Mouse (Mus musculus) spleen, embryonic (tissue): ENCODE measurements around the gene Sgcd.

Source experiments
- CTCF ChIA-PET: fragments of 350-600 bp; sonication (Branson Sonifier 250); formaldehyde crosslinking; loops from one replicate; lab custom pipeline; 2022; lab: Charles Lee

The Sgcd gene

DNA sequence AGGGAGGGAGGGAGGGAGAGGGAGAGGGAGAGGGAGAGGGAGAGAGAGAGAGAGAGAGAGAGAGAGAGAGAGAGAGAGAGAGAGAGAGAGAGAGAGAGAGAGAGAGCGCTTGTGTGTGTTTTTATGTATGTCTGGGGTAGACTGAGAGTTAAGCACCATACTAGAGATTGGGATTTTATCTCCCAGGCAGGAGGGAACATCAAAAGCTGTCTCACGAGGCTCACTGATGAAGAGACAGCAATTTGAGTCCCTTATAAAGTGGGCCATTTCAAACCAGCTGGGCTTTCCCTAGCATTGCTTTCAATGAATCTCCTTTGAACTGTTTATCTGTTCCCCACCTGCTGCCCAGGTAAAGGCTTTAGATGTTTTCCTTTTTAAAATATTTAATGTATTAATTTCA lies 973.1 kb downstream of the Sgcd start:
- CTCF ChIA-PET: no interaction called here

DNA sequence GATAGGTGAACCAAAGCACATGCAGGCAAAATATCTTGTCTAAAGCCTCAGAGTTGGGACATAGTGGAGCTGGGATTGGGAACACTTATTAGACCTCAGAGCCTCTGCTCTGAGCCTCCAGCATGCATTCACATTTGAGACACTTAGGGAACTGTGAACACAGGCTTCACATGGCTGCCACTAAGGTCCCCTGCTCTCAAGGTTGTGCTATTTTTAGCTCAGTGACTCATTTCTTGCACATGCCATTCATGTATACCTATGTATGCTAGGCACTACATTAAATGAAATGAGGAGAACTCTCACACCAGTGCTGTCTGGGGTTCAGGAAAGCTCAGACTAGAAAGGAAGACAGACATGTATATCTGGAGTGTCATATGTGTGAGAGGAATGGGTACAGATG lies 974.5 kb downstream of the Sgcd start:
- CTCF ChIA-PET: no interaction called here

DNA sequence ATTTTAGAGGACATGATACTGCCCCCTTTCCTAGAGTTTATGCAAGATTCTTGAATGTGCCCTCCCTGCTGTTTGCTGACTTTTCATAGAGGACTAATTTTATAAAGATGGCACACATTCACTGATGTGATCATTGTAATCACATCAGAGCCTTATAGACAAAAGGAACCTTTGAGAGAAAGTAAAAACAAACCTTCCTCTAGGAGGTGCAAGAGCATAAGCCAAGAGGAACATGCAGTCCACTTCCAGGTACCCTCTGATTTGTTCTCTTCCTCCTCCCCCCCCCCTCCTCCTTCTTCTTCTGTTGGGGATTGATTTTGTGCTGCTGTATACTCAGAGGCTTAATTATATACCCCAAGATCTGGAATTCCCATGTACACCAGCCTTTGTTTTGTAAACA lies 978.6 kb downstream of the Sgcd start:
- CTCF ChIA-PET: no interaction called here

DNA sequence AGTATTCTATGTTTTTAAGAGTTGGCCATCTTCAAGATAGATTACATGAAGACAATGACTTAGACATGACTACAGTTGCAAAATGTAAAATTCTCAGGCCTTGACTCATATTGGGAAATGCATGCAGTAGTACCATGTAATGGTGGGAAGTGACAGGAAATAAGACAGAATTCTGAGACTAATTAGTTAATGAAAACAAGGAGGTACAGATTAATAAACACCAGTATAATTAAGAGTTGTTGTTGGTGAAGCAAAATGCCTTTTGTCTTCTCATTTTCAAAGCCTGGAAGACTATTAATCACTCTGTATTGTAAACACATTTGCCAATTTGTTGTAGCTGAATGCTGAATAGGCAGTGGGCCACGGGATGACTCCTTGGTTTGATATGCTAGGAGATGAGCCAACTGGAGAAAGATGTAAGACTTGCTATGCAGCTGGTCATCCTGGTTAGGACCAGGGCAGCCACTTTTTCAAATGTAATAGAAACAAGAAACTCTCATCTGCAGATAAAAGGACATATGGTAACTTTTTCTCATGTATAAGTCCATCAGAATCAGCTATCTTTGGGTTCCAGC lies 983.4 kb downstream of the Sgcd start:
- CTCF ChIA-PET: no interaction called here

DNA sequence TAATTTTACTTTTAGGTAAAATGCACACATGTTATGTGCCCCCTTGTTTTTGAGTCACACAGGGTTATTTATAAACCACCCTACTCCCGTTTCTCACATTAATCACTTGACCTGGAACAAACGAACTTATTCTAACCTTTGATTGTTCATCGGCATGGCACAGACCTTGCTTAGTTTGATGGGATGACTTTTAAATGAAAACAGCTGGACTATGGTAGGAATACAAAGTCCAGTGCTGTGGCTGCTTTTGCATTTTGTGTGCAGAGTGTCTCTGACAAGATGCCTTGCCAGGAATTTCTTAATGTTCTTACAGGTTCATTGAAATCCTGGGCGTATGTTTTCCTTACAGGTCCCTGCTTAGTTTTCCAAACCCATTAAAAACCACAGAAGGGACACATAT lies 1049.5 kb downstream of the Sgcd start:
- CTCF ChIA-PET: no interaction called here

DNA sequence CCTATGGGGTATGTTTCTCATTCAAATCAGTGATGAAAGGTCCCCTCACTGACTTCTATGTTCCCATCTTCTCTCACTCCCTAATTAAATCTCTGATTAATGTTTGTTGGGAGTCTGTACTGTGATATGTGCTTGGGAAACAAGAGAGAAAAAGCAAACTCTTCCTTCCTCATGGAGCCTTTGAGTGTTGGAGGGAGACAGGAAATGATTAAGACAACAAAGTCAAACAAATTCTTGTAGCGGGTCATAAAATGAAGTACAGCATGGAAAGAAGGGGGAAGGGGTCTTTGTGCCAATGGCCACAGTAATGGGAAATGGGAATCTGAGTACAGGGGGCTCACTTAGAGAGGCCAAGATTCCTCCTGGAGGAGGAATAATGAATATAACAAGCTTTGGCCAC lies 1063.8 kb downstream of the Sgcd start:
- CTCF ChIA-PET: no interaction called here

DNA sequence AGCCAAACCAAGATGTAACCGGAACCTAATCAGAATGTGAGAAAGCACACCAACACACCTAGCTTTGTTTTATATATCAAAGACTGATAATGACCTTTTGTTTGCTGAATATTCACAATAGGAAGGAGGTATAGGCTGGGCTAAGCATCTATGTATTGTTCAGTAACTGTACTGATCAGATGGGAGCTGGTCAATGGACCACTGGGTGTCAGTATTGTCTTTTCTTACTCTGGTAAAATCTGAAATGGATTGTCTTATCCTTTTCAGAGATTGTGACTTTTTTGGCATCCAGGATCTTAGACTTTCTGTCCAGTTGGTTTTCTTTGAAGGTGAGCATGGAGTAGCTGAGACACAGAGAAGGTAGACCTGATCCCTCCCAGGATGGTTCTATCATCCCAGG lies 1068.5 kb downstream of the Sgcd start:
- CTCF ChIA-PET: no interaction called here

DNA sequence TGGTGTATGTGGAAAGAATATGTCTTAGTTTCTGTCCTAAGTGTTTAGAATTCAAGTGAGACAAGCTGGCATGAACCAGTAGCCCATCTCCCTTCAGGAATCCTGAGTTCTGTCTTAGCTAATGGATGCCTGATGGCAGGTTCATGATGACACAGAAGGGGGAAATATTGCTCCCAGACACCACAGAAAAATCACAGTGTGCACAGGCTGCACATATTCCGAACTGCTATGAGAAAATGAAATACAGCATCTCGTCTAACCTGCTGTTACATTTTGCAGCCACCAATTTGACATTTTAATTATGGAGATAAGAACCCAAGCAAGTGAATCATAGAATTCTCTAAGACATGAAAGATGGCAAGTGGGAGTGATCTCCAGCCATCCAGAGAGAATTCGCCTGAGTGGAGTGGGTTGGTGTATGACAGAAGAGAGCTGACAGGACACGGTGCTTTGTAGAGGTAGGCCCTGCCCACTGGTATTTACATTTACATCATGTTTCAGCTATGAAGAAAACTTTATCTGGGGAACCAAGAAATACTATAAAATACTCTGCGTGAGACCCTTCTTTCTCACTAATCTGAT lies 1076.0 kb downstream of the Sgcd start:
- CTCF ChIA-PET: no interaction called here

DNA sequence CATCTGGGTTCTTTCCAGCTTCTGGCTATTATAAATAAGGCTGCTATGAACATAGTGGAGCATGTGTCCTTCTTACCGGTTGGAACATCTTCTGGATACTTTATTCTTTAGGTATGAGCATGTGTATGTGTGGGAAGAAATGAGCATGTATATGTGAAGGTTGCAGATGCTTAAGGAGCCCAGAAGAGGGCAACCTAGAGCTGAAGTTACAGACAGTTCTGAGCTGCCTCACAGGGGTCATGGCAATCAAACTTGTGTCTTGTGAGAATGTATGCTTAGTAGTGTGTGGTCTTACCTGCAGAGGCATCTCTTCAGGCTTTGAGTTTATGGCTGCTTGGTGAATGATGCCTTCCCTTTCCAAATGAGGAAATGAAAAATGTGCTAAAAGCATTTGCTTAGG lies 1084.5 kb downstream of the Sgcd start:
- CTCF ChIA-PET: no interaction called here

DNA sequence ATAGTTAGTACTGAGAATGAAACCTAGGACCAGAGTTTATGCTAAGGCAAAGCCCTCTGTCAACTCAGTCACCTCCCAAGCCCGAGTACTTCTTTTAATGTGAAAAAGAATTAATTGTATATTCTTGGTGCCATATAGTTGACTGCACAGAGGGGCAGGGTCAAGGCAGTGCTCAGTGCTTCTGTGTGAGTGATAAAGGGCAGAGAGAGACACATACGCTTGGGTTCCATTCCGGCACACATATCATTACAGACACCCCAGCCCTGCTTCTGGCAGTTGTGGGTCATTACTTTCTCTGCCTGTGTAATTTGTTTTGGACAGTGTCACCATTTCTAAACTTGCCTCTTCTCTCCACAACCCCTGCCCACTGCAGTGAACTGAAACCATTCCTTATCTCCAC lies 1099.7 kb downstream of the Sgcd start:
- CTCF ChIA-PET: interaction anchor here (0.6 kb wide), 1 partner anchor 23 kb away, joined by 4 read pairs; no protein-coding TSS in a partner anchor

DNA sequence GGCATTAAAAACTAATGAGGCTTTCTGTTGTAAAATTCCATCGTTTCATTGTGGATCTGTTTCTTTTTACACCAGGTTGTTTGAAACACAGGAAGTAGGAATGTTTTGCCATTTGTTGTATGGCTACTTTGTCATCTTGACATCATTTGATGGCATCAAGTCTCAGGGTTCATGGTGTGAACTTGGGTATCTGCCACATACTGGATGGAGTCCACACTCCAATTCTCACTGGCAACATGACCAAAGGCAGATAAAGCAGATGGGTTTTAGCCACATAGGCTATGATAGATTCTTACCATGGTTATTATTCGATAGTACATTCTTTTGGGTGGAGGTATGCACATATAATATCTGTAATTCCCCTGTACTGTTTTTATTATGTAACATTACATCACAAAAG lies 1106.3 kb downstream of the Sgcd start:
- CTCF ChIA-PET: no interaction called here

DNA sequence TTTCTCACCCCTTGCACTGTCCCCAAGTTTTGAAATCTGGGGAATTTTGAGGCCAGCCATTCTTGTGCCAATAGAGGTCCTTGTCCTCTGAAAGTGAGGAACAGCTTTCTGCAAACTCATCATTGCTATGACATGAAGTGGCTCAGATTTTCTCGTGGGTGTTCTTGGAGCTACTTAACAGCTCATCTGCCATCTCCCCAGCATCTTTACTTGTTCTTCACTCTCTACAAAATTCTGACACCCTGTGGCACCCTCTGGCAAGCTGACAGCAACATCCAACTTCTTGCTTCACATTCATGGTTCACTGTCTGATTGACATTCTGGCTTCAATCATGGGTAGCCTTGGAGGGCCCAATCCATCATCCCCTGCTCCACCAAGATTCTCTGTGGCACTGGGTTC lies 1113.0 kb downstream of the Sgcd start:
- CTCF ChIA-PET: no interaction called here

DNA sequence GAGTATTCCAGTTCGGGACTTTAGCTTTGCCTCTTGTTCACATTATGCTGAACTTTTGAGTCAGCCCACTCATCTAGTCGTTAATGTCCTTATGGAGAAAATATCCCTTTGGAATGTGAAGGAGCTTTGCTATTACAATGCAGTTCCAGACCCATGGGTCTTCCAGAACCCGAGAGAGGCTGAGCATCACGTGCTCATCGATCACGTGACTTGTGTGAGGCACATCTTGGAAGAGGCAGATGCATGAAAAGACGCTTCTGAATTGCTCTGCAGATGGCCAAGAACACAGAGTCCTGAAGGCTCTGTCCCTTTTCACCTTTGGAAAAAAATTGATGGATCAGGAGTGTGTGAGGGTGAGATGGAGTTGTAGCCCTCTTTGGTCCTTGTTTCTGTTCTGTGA lies 1120.2 kb downstream of the Sgcd start:
- CTCF ChIA-PET: interaction anchor here (0.7 kb wide), 1 partner anchor 1713 kb away, joined by 3 read pairs; no protein-coding TSS in a partner anchor

DNA sequence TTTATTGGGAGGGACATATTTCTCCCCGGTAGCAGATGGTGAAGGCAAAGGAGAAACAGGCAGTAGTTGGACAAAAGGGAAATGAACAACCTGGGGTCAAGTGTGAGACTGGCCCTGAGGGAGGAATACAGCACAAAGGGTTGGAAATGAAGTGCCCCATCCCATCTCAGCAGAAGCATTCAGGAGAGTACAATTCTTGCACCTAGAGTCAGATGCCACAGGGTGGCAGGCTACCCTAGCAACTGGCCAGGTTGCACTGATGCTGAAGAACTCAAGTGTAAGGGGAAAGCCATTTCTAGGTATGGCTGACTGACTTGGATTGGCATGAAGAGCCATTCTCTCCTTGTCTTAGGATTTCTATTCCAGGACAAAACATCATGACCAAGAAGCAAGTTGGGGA lies 1124.0 kb downstream of the Sgcd start:
- CTCF ChIA-PET: no interaction called here

DNA sequence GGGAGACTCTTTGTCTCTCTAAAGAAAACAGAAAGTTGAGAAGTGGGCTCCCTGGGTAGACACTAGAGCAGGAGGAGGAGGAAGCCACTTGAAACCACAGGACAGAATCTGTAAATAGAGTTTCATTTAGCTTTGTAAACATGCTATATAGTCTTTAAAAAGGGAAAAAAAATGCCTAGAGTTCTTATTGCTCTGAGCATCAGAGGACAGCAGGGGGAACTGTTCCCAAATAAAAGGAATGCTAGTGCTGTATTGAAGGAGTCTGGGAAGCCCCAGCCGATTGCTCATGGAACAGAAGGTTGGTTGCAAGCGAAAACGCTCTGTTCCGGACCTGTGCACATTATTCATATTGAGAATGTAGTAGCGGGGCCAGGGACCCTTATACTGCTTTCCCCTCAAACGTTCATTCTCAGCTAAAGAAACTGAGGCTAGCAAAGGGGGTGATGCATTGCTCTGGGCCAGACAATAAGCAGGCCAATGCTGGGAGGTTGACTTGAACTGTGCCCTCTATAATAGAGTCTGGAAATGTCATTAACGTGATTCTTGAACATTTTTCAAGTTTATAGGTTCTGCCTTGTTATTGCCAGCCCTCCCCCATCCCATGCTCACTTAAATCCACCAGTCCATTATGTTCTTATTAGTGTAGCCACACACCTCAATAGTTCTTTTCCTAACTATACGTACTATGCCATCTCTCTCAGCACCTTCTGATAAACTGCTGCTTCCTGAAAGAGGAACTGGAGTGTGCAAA lies 1140.4 kb downstream of the Sgcd start:
- CTCF ChIA-PET: no interaction called here

DNA sequence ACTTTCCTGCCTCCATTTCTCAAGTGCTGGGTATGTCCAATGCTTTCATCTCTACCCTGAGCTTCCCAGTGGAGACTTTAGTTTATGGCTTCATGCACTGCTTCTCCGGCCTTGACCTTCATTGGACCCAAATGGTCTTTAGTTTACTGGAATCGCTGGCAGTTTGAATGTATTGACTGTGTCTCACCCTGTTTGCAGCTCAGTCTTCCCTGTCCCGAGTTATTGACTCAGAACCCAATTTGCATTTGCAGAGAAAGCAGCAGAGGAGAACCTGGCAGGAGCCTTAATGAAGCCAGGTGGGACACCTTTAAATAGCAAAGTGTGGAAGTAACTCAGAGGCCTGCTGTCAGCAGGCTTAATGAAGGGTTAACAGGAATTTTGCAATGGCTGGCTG lies 1140.9 kb downstream of the Sgcd start:
- CTCF ChIA-PET: interaction anchor here (0.6 kb wide), 1 partner anchor 14 kb away, joined by 7 read pairs; no protein-coding TSS in a partner anchor

DNA sequence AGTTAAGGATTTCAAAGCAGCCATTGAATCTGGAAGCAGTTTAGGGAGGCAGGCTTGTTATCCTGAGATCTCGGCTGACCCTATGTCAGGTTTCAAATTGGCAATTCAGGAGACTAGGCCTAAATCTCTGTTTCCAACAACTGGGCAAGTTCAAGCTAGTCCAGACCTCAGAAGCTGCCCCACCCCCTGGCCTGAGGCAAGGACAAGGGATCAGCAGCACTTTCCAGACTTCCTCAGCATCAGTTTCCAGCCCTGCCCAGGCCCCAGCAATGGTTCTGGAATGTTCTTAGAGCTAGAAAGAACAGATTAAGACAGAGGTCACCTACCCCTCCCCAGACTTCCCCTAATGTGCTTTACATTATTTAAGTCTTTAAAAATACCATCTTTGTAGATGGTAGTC lies 1142.1 kb downstream of the Sgcd start:
- CTCF ChIA-PET: no interaction called here
